Mouse (Mus musculus): ENCODE data around the gene Nap1l4. TPM values are rescaled to one million over a fixed set of nuclear protein-coding genes. Genes with fewer than 3 reads are reported as not detected.

Nap1l4 gene
- total RNA-seq, 1 experiment from 2014 or later: 212 TPM

DNA sequence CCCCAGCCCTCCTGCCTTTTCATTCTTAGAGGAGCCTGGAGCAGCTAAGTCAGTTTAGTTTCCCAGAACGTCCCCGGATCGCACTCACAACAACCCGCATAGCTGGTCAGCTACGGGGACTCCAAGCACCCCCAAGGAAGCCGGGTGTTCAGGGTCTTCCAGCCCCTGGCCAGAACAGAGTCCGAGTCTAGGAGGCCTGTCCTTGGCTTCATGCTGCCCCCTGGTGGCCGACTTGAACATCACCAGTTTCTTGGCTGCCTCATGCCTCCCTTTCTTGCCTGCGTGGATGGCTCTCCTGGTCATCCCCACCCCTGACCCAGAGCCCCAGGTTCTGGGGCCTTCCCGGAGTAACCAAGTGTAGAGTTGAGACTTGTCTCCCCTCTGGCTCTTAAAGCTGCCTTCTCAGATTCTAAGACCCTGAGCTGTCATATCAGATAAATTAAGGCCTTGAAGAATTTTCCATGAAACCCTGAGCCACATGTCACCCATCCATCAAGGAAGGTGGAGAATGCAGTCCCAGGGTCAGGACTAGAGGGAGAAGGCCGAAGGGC lies 85.0 kb downstream of the Nap1l4 start:
- ATAC-seq (replicated peaks in 1 of 2; ENCODE audit: insufficient read depth in 1 of 2, low FRiP score in 2 of 2, low TSS enrichment in 1 of 2, low read depth in 1 of 2, poor library complexity in 2 of 2, severe bottlenecking in 2 of 2): 0 out of 4 replicates have a peak, but pooled peaks of 1 of the 2 experiments have one; percentile 26

Other genes with a start within 250 kb of the Nap1l4 start
- 7.6 and 10.9 TPM in 2 replicates for gene Cdkn1c, start 88.1 kb downstream of the Nap1l4 start, total RNA-seq (2017)
- 3.9 and 5.1 TPM in 2 replicates for gene Slc22a18, start 75.4 kb downstream of the Nap1l4 start, total RNA-seq (2017)
- gene Phlda2, start 46.0 kb downstream of the Nap1l4 start, total RNA-seq (2017): 1.8 and 4.7 TPM in 2 replicates
- gene Cars, start 51.0 kb upstream of the Nap1l4 start, total RNA-seq (2017): 57.2 and 77.7 TPM in 2 replicates
- gene Tnfrsf26, start 79.6 kb upstream of the Nap1l4 start, total RNA-seq (2017): 21.4 and 26.1 TPM in 2 replicates
- gene Tnfrsf22, start 100.6 kb upstream of the Nap1l4 start, total RNA-seq (2017): 3.8 and 4.3 TPM in 2 replicates
- gene Tnfrsf23, start 136.8 kb upstream of the Nap1l4 start, total RNA-seq (2017): 0.10 and 1.1 TPM in 2 replicates
- 14.9 and 28.2 TPM in 2 replicates for gene Osbpl5, start 207.9 kb upstream of the Nap1l4 start, total RNA-seq (2017)
- not detected in 2 replicates for gene Mrgprg, start 217.9 kb upstream of the Nap1l4 start, total RNA-seq (2017)
- gene Mrgpre, start 235.4 kb upstream of the Nap1l4 start, total RNA-seq (2017): 0.81 and 1.3 TPM in 2 replicates